Mouse (Mus musculus) spleen, adult 2 months (tissue): ENCODE measurements around the gene Itpr3.

Source experiments
- CTCF ChIP-seq: fragments of 200-500 bp; IDR thresholded peaks from 2 replicates; pipeline ENCODE4 v1.5.1; 2011; ENCODE audit warnings: mild to moderate bottlenecking, inconsistent platforms; ENCODE audit not compliant: insufficient read depth, insufficient read length, insufficient replicate concordance; ENCODE audit errors: extremely low read depth
- POLR2A ChIP-seq: fragments of 200-500 bp; IDR thresholded peaks from 2 replicates; pipeline ENCODE4 v1.6.1; 2011; ENCODE audit warnings: low read depth, low read length, inconsistent platforms

GRCm38 (mm10) chr17:27021076-27021475 lies 36.0 kb upstream of the Itpr3 start:
- TF ChIP-seq CTCF (no peak), POLR2A (no peak)
